Mouse (Mus musculus): Measurements from ENCODE around the gene Prrc2c. TPM values are rescaled to one million over a fixed set of nuclear protein-coding genes. Genes with fewer than 3 reads are reported as not detected.
"Not testable (repeated sequence)": the region's sequence is repeated elsewhere in the genome, so short reads cannot be mapped to it uniquely, and the experiment has no call there.

Gene Prrc2c
- polyA plus RNA-seq, 3 experiments from 2014 or later, result 214 to 351 (median 255) TPM

DNA sequence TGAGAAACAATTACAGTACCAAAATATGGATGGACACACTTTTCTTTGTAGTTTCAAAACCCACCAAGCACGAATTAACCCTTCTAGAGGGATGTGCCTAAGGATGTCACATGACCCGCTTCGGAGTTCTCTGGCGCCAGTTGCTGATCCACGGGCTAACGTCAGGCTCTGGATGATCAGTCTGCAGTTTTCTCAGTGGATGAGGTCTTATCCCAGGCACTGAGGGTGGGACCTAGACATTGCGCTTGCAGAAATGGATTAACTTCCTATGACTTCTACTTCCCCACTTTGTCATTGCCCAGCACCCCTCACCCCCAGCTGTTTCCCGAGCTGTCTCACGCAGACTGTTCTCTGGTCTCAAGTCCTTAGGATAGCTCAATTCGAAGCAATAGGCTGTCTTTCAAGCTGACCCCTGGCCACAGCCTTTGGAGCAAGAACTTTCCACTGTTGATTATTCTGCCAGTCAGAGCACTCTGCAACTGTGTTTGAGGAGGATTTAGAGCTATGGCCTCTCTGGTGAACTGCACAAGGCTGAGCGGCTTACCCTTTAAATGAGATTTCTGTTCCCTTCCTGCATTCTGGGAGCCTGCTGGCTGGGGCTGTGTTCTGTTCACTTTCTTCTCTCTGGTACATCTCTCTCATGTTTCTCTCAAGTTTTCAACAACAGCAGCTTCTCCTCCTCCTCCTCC is 74.7 kb downstream of the Prrc2c start:
- ATAC-seq, result no peak

DNA sequence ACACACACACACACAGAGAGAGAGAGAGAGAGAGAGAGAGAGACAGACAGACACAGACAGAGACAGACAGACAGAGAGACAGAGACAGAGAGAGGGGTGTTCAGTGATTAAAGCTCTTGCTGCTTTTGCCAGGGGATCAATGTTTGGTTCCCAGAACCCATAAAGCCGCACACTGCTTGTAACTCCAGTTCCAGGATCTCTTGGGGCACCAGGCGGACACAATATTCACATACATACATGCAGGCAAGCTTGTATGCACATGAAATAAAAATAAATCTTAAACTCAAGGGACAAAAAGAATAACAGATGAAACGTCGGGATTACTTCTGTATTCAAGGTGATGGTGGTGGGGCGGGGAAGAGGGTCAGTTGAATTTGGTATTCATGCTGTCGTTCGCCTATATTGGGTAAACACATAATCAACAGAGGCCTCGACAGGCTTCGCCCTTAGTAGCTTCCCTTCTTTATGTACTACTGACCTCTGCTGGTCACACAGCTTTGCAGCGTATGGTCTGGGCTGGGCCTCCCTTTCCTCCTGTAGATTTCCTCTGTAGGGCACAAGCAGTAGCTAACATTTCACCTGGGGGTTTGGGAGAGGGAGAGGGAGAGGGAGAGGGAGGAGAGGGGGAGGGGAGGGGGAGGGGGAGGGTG is 75.4 kb downstream of the Prrc2c start:
- peak; percentile 76 for ATAC-seq

DNA sequence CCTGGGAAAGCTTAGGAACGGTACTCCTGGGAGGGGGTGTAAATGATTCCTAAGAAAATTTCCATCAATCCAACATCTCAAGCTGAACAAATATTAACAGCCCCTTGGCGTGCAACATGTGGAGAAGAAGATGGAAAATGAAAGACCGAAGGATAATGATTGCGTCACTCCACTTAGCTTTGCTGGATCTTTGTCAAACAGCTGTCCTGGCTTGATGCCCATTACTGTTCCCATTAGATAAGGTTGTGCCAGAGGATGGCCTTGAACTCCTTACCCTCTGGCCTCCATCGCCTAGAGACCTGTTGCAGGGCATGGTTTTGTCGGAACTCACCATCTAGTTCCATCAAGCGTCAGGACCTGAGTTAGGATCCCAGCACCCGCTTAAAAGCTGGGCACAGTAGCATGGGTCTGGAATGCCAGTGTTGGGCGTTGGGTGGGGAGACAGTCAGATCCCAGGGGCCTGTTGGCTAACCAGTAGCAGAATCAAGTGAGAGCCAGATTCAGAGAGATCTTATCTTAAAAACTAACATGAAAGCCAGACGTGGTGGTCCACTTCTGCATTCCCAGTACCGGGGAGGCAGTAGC is 80.0 kb downstream of the Prrc2c start:
- no peak for ATAC-seq

DNA sequence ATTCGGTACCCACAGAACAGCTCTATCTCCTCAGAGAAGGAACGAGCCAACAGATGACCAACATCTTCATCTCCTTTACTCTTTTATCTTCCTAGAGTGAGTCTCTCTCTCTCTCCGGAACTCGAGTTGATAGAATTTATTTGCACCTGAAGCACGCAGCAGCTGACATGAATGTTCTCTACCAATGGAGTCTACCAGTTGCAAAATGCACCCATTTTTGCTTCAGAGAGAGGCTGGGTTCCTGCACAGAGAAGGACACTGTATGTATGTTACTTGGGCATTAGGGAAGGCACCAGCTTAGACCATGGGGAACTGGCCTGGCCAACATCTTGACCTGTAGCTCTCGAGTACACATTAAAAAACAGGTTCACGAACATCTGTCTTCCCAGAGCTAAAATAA is 82.2 kb downstream of the Prrc2c start, which contains the start of gene Myocos:
Gene Myocos (minus strand): TSS at position 101 of the 400 bp plus-strand sequence.
- no peak for ATAC-seq

DNA sequence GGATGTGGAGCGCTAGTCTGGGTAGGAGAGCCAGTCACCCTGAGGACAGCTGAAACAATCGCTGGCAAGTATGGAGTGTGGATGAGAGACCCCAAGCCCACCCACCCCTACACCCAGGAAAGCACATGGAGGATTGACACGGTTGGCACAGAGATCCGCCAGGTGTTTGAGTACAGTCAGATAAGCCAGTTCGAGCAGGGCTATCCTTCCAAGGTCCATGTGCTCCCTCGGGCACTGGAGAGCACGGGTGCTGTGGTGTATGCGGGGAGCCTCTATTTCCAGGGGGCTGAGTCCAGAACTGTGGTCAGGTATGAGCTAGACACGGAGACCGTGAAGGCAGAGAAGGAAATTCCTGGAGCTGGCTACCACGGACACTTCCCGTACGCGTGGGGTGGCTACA is 91.9 kb downstream of the Prrc2c start:
- ATAC-seq, result no peak

DNA sequence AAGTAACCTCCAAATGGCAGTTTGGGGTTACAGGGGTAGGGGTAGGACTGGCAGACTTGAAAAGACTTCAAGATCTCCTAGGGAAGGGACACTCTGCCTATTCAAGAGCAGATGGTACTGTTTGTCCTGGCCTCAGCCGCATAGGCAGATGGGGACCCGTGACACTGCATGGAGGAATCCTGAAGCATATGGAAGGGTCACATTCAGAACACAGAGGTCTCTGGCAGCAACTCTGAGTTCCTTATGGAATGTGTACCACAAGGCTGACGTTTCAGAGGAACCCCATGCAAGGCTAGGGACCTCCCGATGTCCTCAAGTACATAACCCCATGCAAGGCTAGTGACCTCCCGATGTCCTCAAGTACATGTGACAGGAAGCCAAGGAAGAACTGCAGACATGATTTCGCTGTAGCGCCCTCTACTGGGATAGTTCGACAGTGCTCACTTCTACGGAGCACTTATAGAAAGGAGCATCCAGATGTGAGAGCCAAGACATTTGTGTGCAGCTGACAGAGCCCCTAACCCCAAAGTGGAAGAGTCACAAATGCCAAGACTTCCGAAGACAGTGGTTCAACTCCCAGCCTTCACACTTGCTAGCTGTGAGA is 94.2 kb downstream of the Prrc2c start:
- ATAC-seq, result no peak

DNA sequence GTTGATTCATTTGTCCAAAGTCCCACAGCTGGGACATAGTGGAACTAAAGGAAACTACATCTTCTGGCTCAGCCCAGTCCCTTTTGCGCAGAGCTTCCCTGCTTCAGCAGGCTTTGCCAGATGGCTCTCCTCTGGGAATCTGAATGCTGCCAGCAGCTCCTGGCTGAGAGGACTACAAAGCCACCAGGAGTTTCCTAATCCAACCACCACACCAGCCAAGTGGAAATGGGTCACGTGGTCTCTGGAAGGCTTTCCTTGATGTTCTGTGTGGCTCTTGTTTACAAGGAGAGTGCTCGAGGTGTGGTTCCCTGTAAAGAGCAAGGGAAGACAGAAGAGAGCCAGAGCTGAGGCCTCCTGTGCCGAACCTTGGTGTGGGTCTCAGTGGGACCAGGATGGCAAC is 96.6 kb downstream of the Prrc2c start:
- ATAC-seq, result no peak

DNA sequence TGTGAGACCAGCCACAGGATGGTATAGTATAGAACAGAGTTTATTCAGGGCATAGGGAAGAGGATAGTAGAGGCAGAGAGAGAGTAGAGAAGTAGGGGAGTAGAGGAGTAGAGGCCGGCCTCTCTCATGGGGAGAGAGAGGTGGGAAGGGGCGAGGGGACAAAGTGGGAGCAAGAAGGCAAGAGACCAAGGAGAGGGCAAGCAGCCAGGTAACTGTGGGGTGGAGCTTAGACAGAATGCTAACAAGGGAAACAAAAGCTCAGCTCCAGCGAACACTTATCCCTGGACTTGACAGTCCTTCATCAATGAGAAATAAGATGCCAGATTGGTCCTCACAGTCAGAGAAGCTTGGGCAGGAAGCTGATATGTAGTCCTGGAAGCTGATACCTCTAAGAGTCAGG is 97.8 kb downstream of the Prrc2c start:
- ATAC-seq, result no peak

DNA sequence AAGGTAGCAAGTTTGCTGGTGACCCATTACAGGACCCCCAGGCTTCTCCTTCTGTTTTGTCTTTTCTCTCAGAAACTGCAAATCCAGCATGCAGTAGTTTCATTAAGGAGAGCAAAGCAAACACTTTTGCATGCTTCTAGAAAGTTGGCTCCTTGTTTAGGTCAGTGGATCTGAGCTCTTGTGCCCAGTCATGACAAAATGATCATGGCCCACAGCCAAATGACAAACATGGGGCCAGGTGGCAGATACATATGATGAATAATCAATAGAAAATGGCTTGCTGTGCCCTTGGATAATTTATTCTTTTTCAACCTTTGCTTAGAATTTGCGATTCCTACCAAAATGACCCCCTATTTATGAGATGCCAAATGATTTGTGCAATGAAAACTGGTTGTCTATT is 100.5 kb downstream of the Prrc2c start:
- ATAC-seq, result no peak

DNA sequence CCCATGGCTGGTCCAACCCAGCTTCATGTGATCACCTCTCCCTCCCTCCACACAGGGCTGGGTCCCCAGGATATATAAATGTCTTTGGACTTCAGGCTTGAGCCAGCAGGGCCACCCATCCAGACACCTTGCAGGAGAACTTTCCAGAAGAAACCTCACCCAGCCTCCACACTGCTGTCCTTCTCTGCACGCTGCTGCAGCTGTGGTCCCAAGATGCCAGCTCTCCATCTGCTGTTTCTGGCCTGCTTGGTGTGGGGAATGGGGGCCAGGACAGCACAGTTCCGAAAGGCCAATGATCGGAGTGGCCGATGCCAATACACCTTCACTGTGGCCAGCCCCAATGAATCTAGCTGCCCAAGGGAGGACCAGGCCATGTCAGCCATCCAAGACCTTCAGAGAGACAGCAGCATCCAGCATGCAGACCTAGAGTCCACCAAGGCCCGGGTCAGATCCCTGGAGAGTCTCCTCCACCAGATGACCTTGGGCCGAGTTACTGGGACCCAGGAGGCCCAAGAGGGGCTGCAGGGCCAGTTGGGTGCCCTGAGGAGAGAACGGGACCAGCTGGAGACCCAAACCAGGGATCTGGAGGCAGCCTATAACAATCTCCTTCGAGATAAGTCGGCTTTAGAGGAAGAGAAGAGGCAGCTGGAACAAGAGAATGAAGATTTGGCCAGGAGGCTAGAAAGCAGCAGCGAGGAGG is 101.2 kb downstream of the Prrc2c start, which contains the start of gene Myoc:
Gene Myoc (plus strand): TSS at position 105 of the 700 bp plus-strand sequence.
- no peak for ATAC-seq

DNA sequence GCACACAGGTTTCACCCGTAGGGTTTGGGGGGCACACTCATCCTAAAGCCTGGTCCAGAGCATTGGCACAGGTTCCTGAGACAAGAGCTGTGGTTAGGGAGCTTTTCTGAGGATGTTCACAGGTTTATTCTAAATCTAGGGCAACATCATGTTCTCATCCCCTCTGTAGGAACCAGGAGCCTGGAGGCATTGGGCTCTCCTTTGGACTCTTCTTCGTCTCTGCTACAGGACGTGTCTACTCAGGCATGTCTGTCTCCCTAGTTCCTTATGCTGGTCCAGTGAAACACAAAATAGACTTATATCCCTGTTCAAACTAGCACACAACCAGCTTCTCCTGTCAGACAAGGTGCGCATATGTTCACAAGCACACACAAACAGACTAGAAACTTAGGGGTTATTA is 101.8 kb downstream of the Prrc2c start:
- no peak for ATAC-seq

DNA sequence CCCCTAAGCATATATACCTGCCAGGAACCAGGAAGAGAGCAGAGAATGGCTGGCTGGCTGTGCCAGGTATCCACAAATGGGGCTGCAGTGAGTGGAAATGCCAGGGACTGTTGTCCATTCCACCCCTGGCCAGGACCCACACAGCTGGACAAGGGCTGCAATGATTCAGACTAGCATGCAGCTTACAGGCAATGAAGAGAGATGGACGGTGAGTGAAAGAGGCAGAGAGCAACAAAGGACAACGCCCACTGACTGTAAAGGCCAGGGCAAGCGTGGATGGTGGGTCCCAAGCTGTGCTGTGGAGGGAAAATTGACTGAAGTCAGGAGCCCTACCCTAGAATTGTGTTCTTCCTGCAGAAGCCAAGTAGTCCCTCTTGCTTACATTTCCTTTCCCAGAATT is 103.8 kb downstream of the Prrc2c start:
- ATAC-seq, result no peak

DNA sequence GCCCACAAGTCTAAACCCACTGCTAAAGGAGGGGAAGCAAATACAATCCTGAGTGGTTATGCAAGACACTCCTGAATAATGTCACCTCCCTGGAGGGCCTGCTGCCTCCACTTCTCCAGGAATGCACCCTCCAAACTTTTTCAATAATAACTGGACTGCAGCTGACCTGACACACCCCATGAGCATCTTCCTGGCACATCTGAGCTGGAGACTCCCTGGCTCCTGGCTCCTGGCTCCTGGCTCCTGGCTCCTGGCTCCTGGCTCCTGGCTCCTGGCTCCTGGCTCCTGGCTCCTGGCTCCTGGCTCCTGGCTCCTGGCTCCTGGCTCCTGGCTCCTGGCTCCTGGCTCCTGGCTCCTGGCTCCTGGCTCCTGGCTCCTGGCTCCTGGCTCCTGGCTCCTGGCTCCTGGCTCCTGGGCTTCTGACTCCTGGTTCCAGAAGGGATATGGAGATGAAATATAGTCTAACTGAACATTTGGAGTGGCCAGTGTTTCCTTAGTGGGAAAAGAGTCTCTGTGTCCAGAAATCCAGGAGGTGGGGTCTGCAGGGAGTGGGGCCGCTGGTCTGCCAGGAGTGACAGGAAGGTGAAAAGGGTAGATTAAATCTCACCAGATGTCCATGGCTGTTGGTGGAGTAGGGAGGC is 104.9 kb downstream of the Prrc2c start:
- ATAC-seq, result not testable (repeated sequence)

DNA sequence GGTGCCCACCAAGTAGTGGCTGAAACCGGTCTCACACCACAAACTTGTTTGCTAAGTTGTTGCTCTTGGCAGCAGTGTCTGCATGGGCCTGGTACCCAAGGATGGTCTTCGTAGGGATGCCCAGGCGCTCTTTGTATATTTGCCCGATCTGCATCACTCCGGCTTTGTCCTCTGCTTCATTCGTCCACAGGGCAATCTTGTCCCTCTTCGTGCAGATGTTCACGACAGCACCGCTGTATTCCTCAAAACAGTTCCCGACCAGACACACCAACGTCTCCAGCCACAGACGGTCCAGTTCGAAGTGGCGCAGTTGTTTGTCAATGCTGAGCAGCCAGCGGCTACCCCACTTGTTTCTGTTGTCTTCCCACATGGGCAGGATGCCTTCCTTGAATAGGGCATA is 112.0 kb downstream of the Prrc2c start:
- not testable (repeated sequence) for ATAC-seq

DNA sequence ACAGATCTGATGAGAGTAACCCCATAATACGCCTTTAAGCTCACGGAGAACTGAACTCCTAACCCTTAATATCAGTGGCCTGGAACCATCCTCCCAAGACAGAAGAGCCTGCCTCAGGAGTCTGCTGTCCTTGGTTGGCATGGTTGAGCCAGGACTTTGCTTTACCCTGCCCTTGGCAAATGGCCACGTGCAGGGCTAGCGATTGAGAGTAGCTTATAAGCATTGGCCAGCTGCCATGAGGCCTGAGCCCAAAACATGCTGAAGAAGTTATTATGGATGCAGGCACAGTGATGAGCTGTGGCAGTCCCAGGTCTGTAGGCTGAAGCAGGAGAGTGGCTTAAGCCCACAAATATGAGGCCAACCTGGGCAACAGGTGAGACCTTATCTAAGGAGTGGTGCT is 112.5 kb downstream of the Prrc2c start:
- not testable (repeated sequence) for ATAC-seq

DNA sequence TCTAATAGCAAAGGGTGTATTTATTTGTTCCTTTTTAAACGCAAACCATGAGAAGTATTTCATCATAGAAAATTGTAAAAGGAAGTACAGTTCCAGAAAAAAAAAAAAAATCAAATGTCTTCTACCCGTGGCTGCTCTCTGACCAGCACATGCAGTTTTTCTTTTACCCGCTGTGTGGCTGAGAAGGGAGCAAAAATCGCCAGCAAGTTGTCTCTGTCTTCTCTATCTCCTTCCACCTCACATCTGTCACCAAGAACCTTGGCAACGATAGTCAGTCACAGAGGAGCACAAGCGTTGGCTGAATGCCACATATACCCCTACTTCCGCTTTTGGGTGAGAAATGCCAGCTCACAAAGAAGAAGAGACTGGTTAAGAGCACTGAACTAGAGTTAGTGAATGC is 115.1 kb downstream of the Prrc2c start:
- no peak for ATAC-seq

DNA sequence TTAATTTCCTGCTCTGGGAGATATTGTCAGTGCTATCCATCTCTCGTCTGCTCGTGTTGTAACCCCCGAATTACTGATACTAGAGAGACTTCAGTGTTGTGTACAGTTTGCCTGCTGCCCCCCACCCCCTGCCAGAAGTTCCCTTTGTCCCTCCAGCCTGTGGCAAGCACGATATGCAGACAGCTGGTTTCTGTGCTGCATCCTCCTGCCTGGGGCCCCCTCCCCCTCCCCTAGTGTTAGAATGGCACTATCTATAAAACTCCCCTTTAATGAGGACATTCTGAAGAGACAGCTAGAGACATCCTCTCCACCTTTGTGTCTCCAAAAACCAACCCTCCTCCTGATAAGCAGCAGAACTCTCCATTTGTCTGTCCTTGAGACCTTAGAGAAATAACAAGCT is 116.5 kb downstream of the Prrc2c start:
- ATAC-seq, result no peak

Other genes starting within 250 kb of the Prrc2c start
- 1 to 10 TPM; 5.6 to 9.6 (median 8.8) TPM for gene Mettl13, start 192.0 kb downstream of the Prrc2c start, polyA plus RNA-seq (2017; shearing (Covaris generic))
- 100 to 1,000 TPM in 2 of 3 experiments, 10 to 100 TPM in 1; 93.6 to 112 (median 104) TPM for gene Vamp4, start 170.0 kb downstream of the Prrc2c start, polyA plus RNA-seq (2017; shearing (Covaris generic))
- not detected for gene Myoc, start 101.4 kb downstream of the Prrc2c start, polyA plus RNA-seq (2017; shearing (Covaris generic))
- gene Myocos, start 82.3 kb downstream of the Prrc2c start, polyA plus RNA-seq (2017; shearing (Covaris generic)), result not detected
- not detected for gene Fmo4, start 73.4 kb upstream of the Prrc2c start, polyA plus RNA-seq (2017; shearing (Covaris generic))
- gene Fmo1, start 126.1 kb upstream of the Prrc2c start, polyA plus RNA-seq (2017; shearing (Covaris generic)), result 1 to 10 TPM in 1 of 3 experiments, under 1 TPM in 1, not detected in 1; 0.32 to 6.2 TPM
- gene Fmo2, start 158.2 kb upstream of the Prrc2c start, polyA plus RNA-seq (2017; shearing (Covaris generic)), result not detected
- not detected for gene Fmo6, start 197.0 kb upstream of the Prrc2c start, polyA plus RNA-seq (2017; shearing (Covaris generic))
- not detected for gene Fmo3, start 244.0 kb upstream of the Prrc2c start, polyA plus RNA-seq (2017; shearing (Covaris generic))

Measured in inflammation-experienced regulatory T-cells, adult 6 months (primary cell).